Mouse (Mus musculus): ENCODE measurements around the gene Esp6. TPM values are rescaled to one million over a fixed set of nuclear protein-coding genes. Genes with fewer than 3 reads are reported as not detected.
"Not testable (repeated sequence)": the region's sequence is repeated elsewhere in the genome, so short reads cannot be mapped to it uniquely, and the experiment has no call there.

Gene Esp6
- polyA plus RNA-seq (2015; fragmentation: Nextera tagmentation; extraction: Ambion mirVana) = not detected in 2 replicates

DNA sequence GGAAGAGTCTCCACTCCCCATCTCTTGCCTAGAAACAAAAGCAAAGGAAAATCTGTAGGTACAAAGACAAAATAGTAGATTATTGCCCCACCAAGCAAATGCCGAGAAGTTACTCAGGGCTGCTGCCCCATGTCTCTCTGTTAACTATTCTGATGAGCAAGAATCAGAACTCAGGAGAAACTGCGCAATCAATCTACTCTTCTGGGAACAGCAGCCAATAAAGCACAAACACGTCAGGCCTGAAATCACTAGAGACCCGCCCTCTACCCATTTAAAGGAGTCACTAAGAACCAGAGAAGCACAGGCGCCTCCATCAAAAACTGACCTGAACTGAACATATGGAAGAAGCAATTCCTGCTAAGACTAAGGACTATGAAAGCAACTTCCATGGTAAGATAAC, at the start of gene Esp6:
Gene Esp6 (plus strand): TSS at position 301 of the 400 bp plus-strand sequence.
- Histone ChIP-seq H3K27ac (no peak within 1 kb of the TSS), H3K9me3 (no peaks in the 10 kb centered on the region), H3K4me2 (replicated peaks) (no peak within 1 kb of the TSS), H3K9ac (replicated peaks) (no peak within 1 kb of the TSS), H3K27me3 (no peaks in the 10 kb centered on the region), H3K4me3 (replicated peaks) (no peak within 1 kb of the TSS), H3K4me1 (replicated peaks) (no peaks in the 10 kb centered on the region), H3K36me3 (no peaks in the 10 kb centered on the region)
- no peak for ATAC-seq
- WGBS = 87% methylated on average over 5 of the region's 5 CpGs

- ATAC-seq = no peak
Measured at GRCm38 (mm10) chr17:40519818-40520217, 41.5 kb upstream of the Esp6 start, which contains the start of gene Esp8. Gene Esp8 (plus strand): TSS chr17:40520022.

GRCm38 (mm10) chr17:40529813-40530212, 31.5 kb upstream of the Esp6 start:
- no peaks in the 10 kb centered on the region for H3K9me3 ChIP-seq
- H3K4me3 ChIP-seq (replicated peaks) = no peak overlapping the region
- H3K4me1 ChIP-seq (replicated peaks) = no peaks in the 10 kb centered on the region
- H3K27me3 ChIP-seq = no peaks in the 10 kb centered on the region
- no peak overlapping the region for H3K9ac ChIP-seq (replicated peaks)
- H3K27ac ChIP-seq = no peak overlapping the region
- no peaks in the 10 kb centered on the region for H3K36me3 ChIP-seq
- WGBS = 80% methylated on average over 3 of the region's 3 CpGs
- H3K4me2 ChIP-seq (replicated peaks) = no peak overlapping the region
- ATAC-seq = no peak

More at GRCm38 (mm10) chr17:40519818-40520217, 41.5 kb upstream of the Esp6 start, which contains the start of gene Esp8:
- Histone ChIP-seq H3K27ac (no peak within 1 kb of the TSS), H3K36me3 (no peaks in the 10 kb centered on the region), H3K9me3 (no peaks in the 10 kb centered on the region), H3K4me3 (replicated peaks) (no peak within 1 kb of the TSS), H3K9ac (replicated peaks) (no peak within 1 kb of the TSS), H3K4me1 (replicated peaks) (no peaks in the 10 kb centered on the region), H3K4me2 (replicated peaks) (no peak within 1 kb of the TSS), H3K27me3 (no peaks in the 10 kb centered on the region)
- WGBS = 33% methylated on average over 3 of the region's 3 CpGs

DNA sequence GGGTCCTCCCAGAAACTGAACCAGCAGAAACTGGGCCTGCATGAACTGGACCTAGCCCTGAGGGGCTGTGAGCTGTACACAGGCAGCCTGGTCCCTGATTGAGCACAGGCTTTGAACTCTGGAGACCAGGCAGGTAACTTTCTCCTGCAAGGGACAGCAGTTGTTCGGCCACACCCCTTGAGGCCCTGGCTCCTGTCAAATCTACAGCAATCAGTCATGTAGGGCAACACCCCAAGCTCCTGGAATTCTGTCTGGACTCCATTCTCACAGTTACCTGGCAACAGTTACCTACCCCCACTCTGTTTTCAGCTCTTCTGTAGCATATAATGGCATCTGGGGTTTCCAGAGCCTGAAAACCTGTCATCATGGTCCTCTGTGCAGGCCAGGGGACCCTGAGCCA, 30.2 kb upstream of the Esp6 start:
- Histone ChIP-seq H3K27me3 (no peaks in the 10 kb centered on the region), H3K27ac (no peak overlapping the region), H3K9ac (replicated peaks) (no peak overlapping the region), H3K4me3 (replicated peaks) (no peak overlapping the region), H3K4me2 (replicated peaks) (no peak overlapping the region), H3K36me3 (no peaks in the 10 kb centered on the region), H3K4me1 (replicated peaks) (no peaks in the 10 kb centered on the region), H3K9me3 (no peaks in the 10 kb centered on the region)
- ATAC-seq = no peak
- 90% methylated on average over 1 of the region's 1 CpGs for WGBS

DNA sequence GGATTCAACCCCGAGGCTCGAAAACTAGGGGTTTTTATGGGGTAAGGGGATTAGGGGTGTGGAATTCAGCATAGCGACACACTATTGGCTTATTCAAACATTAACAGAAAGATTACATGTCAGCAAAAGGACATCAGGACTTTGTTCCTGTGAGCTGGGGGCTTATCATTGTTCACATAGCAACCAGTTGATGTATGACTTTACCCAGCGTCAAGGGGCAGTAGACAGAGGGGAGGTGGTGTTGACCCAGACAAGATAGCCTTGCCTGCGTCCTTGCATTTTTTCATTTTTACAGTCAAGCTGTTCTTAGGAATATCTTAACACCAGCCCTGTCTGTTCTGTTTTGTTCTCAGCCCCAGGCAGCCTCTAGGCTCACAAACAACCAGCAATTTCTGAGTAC, 14.3 kb upstream of the Esp6 start:
- H3K27me3 ChIP-seq; H3K9ac ChIP-seq (replicated peaks); H3K9me3 ChIP-seq; H3K4me2 ChIP-seq (replicated peaks); H3K36me3 ChIP-seq; H3K27ac ChIP-seq; ATAC-seq; H3K4me3 ChIP-seq (replicated peaks); H3K4me1 ChIP-seq (replicated peaks): not testable (repeated sequence)
- 81% methylated on average over 5 of the region's 5 CpGs for WGBS

- whole genome bisulfite sequencing = 95% methylated on average over 1 of the region's 1 CpGs
- no peaks in the 10 kb centered on the region for H3K27me3 ChIP-seq
- no peak overlapping the region for H3K9ac ChIP-seq (replicated peaks)
- H3K4me2 ChIP-seq (replicated peaks) = no peak overlapping the region
- H3K36me3 ChIP-seq = no peaks in the 10 kb centered on the region
- H3K9me3 ChIP-seq = no peaks in the 10 kb centered on the region
- ATAC-seq = no peak
- no peak overlapping the region for H3K4me3 ChIP-seq (replicated peaks)
- H3K4me1 ChIP-seq (replicated peaks) = no peaks in the 10 kb centered on the region
- H3K27ac ChIP-seq = no peak overlapping the region
Measured at GRCm38 (mm10) chr17:40553470-40553869, 7.8 kb upstream of the Esp6 start.

GRCm38 (mm10) chr17:40583906-40584305, 22.6 kb downstream of the Esp6 start:
- WGBS = 31% methylated on average over 6 of the region's 6 CpGs
- not testable (repeated sequence) for H3K4me3 ChIP-seq (replicated peaks); H3K4me2 ChIP-seq (replicated peaks); ATAC-seq; H3K27me3 ChIP-seq; H3K27ac ChIP-seq; H3K4me1 ChIP-seq (replicated peaks); H3K36me3 ChIP-seq; H3K9me3 ChIP-seq; H3K9ac ChIP-seq (replicated peaks)

GRCm38 (mm10) chr17:40591297-40591696, 30.0 kb downstream of the Esp6 start:
- H3K4me2 ChIP-seq (replicated peaks) = no peak overlapping the region
- H3K4me1 ChIP-seq (replicated peaks) = no peaks in the 10 kb centered on the region
- H3K27me3 ChIP-seq = no peaks in the 10 kb centered on the region
- H3K4me3 ChIP-seq (replicated peaks) = no peak overlapping the region
- H3K36me3 ChIP-seq = no peaks in the 10 kb centered on the region
- H3K27ac ChIP-seq = no peak overlapping the region
- no peak for ATAC-seq
- H3K9ac ChIP-seq (replicated peaks) = no peak overlapping the region
- no peaks in the 10 kb centered on the region for H3K9me3 ChIP-seq

- Histone ChIP-seq H3K4me3 (replicated peaks) (no peak within 1 kb of the TSS), H3K27me3 (no peaks in the 10 kb centered on the region), H3K9ac (replicated peaks) (no peak within 1 kb of the TSS), H3K36me3 (no peaks in the 10 kb centered on the region), H3K4me2 (replicated peaks) (no peak within 1 kb of the TSS), H3K27ac (no peak within 1 kb of the TSS), H3K4me1 (replicated peaks) (no peaks in the 10 kb centered on the region), H3K9me3 (no peaks in the 10 kb centered on the region)
- ATAC-seq = no peak
Measured at GRCm38 (mm10) chr17:40598294-40598693, 37.0 kb downstream of the Esp6 start, which contains the start of gene Esp4. Gene Esp4 (plus strand): TSS chr17:40598594.

Other genes with a start within 250 kb of the Esp6 start
- not detected in 2 replicates for gene Crisp1, start 242.3 kb upstream of the Esp6 start, polyA plus RNA-seq (2015; fragmentation: Nextera tagmentation; extraction: Ambion mirVana)
- not detected in 2 replicates for gene Esp8, start 41.5 kb upstream of the Esp6 start, polyA plus RNA-seq (2015; fragmentation: Nextera tagmentation; extraction: Ambion mirVana)
- not detected in 2 replicates for gene Esp4, start 37.1 kb downstream of the Esp6 start, polyA plus RNA-seq (2015; fragmentation: Nextera tagmentation; extraction: Ambion mirVana)
- not detected in 2 replicates for gene Esp3, start 70.6 kb downstream of the Esp6 start, polyA plus RNA-seq (2015; fragmentation: Nextera tagmentation; extraction: Ambion mirVana)
- gene Esp1, start 165.6 kb downstream of the Esp6 start, polyA plus RNA-seq (2015; fragmentation: Nextera tagmentation; extraction: Ambion mirVana) = not detected in 2 replicates
- gene Crisp2, start 245.5 kb downstream of the Esp6 start, polyA plus RNA-seq (2015; fragmentation: Nextera tagmentation; extraction: Ambion mirVana) = not detected in 2 replicates
- 0.30 TPM in 2 replicates for gene Rhag, start 249.6 kb downstream of the Esp6 start, polyA plus RNA-seq (2015; fragmentation: Nextera tagmentation; extraction: Ambion mirVana)

Measured in midbrain, embryonic 13.5 days (tissue).